Mouse (Mus musculus): ENCODE results near the gene Ydjc. TPM values are rescaled to one million over a fixed set of nuclear protein-coding genes. Genes with fewer than 3 reads are reported as not detected.

Gene Ydjc
- total RNA-seq (2017), result 16.1 and 16.8 TPM in 2 replicates

DNA sequence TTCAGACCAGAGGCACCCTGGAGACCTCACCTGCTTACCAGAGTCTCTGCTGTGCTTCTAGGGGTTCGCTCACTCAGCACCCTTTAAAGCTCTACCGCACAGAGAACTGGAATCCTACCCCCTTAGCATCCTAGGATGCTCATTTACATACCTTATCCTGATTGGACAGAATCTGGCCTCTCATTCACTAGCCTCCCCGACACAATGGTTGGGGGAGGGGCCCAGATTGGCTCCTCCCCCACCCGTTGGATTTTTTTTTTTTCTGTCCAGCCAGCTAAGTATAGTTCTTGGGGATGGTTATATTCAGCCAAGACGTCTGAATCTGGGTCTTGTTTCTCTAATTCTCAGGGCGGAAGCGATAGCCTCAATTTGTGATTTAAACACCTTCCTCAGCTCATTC lies at the start of gene Ydjc:
Gene Ydjc (plus strand): TSS at position 283 of the 400 bp plus-strand sequence.
- peak in 1 of 2 experiments; percentile 19; a peak in 1 of 4 replicates for ATAC-seq (replicated peaks in 1 of 2; ENCODE audit: insufficient read depth in 1 of 2, low FRiP score in 2 of 2, low TSS enrichment in 1 of 2, low read depth in 1 of 2, poor library complexity in 2 of 2, severe bottlenecking in 2 of 2)

DNA sequence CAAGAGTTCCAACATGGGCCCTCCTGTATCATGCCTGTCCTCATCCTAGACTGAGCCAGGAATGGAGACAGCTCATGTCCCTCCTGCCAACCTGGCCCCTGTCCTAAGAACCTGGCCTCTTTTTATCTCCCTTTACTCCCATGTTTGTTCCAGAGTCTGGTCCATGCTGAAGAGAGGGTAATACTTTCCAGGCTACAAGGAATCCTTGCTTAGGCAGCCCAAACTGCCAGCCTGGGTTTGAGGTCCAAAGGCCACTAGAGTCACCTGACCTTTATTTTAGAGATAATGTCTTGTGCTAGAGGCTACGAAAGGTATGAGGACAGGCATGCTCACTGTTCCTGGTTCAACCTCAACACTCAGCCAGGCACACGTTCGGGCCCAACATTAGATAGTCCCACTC lies 47.5 kb upstream of the Ydjc start:
- no peak for ATAC-seq (replicated peaks in 1 of 2; ENCODE audit: insufficient read depth in 1 of 2, low FRiP score in 2 of 2, low TSS enrichment in 1 of 2, low read depth in 1 of 2, poor library complexity in 2 of 2, severe bottlenecking in 2 of 2)

DNA sequence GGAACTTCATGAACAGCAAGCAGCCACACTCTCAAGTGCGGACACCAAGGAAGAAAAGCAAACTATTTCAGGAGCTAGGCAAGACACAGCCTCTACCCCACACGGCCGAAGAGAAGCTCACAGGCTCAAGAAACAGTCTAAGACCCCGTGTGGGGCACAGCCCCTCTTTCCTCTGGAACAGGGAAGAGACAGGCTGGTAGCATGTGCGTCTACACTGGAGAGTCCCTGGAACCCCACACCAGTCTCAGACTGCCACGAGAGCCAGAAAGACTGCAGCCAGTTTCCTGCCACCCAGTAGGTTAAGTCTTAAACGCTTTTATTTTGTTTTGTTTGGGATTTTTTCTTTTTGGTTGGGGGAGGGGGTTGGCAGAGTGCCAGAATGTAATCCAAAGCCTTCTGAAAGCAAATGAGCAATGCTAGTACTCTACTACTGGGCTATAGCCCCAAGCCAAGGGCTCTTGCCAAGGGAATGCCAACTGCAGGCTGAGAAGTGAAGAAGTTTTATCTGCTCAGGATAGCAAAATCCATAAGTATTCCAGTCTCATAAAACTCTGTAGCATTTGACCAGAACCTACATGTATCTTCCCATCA lies 41.7 kb upstream of the Ydjc start:
- no peak for ATAC-seq (replicated peaks in 1 of 2; ENCODE audit: insufficient read depth in 1 of 2, low FRiP score in 2 of 2, low TSS enrichment in 1 of 2, low read depth in 1 of 2, poor library complexity in 2 of 2, severe bottlenecking in 2 of 2)

DNA sequence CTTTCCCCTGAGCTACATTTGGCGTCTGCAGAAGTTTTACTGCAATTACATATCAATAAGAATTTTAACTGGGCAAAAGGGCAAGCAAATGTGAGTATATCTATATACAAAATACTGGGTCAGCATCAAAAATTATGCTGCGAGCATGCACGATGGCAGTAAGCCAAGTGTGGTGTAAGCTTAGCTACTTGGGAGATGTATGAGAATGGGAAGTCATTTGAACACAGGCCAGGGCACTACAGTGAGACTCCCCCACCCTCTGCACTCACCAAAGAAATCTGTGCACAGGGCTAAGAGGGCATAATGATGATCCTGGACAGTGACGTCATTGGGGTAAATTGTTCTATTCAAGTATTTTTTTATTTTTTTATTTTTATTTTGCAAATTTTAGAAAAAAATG lies 39.8 kb upstream of the Ydjc start:
- ATAC-seq (replicated peaks in 1 of 2; ENCODE audit: insufficient read depth in 1 of 2, low FRiP score in 2 of 2, low TSS enrichment in 1 of 2, low read depth in 1 of 2, poor library complexity in 2 of 2, severe bottlenecking in 2 of 2), result no peak

DNA sequence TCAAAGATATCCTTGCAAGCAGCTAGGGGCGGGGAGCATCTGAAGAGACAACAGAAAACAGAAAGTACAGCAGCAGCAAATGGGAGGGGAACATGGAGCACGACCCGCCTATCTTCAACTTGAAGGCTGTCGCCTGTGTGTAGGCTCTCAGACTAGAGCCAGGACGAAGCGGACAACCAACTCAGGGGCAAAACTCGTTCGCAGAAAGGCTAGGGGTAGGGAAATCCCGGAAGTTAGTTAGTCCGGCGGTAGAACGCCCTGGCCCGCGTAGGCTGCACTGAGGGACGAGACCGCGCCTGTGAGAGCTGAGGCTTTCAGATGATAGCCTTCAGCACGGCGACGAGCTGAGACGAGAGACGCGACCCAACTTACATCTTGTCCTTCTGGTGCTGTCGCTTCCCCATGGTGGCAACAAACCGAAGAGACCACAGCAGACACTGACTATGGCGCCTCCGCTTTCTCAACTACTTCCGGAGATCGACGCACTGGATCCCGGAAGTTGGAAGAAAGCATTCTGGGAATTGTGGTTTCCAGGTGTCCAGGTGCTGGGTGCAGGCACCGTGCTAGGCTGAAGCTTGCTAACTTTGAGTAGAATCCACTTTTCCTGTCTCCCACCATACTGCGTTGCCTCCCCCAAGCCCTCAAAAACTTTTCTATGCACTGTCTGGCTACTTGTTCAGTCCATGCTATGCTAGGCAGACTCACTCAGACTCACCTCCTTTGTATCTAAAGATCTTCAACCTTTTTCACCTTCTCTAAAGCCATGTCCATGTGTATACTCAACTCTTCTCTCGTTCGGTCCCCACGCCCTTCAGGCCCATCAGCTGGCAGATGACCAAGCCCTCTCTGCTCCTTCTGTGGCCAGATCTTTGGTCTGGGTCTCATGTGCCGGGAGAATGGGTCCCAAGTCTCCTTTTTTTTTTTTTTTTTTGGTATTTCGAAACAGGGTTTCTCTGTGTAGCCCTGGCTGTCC lies 33.4 kb upstream of the Ydjc start, which contains the start of gene Ppil2:
Gene Ppil2 (minus strand): TSS at position 487 of the 973 bp plus-strand sequence.
- peak; percentile 78 to 91 for ATAC-seq (replicated peaks in 1 of 2; ENCODE audit: insufficient read depth in 1 of 2, low FRiP score in 2 of 2, low TSS enrichment in 1 of 2, low read depth in 1 of 2, poor library complexity in 2 of 2, severe bottlenecking in 2 of 2)

DNA sequence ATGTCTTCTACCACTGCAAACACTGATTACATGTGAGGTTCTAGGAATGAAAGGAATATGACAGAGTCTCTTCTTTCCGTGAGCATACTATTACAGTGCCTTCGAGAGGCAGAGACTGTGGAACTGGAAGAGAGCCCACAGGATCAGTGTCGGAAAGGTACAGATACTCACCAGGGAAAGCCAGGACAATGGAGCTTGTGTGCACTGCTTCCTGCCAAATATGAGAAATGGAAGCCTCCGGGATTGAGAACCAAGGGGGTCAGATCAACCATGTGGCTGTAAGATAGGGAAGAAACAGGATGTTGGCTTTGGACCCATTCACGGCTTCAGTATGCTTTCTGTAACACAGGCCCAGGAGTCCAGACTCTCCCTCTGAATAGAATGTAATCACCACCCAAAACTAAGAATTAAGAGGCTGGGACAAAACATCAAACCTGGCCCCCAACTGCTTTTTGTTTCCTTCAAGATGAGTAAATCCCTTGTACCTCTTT lies 27.1 kb upstream of the Ydjc start:
- no peak for ATAC-seq (replicated peaks in 1 of 2; ENCODE audit: insufficient read depth in 1 of 2, low FRiP score in 2 of 2, low TSS enrichment in 1 of 2, low read depth in 1 of 2, poor library complexity in 2 of 2, severe bottlenecking in 2 of 2)

DNA sequence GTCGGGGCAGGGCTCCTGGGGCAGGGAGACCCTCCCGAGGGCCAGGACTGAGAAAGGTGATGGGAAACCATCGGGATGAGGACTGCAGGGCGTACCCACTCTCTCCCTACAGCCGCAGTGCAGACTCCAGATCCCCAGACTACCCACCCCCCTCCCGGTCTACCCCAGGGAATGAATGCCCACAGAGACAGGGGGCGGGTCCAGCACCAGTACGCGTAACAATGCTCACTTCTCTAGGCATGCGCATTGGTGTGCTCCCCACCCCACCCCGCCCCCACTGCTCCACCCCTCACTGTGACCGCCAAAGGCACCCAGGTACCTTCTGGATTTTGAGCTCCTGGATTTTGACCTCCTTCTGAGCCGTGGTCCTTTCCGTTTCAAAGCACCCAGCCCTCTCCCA lies 22.9 kb upstream of the Ydjc start:
- no peak for ATAC-seq (replicated peaks in 1 of 2; ENCODE audit: insufficient read depth in 1 of 2, low FRiP score in 2 of 2, low TSS enrichment in 1 of 2, low read depth in 1 of 2, poor library complexity in 2 of 2, severe bottlenecking in 2 of 2)

DNA sequence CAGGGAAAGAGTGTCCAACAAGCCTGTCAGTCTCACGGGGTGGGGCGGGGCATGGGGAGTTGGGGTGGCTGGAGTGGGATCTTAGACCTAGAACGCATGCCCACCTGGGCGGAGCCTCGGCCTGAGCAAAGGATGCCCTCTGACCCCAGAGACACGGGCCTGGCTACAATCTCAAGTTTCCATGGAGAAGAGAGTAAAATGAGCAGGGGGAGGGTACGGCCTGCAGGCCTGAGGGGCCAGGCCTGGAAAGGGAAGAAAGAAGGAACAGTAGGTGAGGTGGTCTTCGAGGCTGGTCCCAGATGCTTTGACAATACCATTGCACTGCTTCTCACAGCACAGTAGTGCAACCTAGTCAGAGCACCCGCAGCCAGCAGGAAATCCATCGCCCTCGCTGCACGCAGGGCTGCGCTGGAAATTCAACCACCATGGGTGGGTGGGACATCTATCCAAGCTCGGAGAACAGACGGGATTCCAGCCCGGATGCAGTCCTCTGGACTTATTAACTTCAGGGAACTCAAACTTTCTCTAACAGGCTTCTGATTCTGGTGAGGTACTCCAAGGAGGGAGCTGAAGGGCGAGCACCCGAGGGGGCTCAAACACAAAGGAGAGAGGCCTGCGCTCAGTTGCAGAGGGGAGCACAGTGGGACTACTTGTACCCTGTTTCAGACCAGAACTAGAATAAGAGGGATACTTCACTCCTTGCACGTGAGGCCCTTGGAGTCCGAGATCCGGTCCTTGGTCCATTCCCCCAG lies 20.1 kb upstream of the Ydjc start:
- peak in 1 of 2 experiments; percentile 9; a peak in 1 of 4 replicates for ATAC-seq (replicated peaks in 1 of 2; ENCODE audit: insufficient read depth in 1 of 2, low FRiP score in 2 of 2, low TSS enrichment in 1 of 2, low read depth in 1 of 2, poor library complexity in 2 of 2, severe bottlenecking in 2 of 2)

DNA sequence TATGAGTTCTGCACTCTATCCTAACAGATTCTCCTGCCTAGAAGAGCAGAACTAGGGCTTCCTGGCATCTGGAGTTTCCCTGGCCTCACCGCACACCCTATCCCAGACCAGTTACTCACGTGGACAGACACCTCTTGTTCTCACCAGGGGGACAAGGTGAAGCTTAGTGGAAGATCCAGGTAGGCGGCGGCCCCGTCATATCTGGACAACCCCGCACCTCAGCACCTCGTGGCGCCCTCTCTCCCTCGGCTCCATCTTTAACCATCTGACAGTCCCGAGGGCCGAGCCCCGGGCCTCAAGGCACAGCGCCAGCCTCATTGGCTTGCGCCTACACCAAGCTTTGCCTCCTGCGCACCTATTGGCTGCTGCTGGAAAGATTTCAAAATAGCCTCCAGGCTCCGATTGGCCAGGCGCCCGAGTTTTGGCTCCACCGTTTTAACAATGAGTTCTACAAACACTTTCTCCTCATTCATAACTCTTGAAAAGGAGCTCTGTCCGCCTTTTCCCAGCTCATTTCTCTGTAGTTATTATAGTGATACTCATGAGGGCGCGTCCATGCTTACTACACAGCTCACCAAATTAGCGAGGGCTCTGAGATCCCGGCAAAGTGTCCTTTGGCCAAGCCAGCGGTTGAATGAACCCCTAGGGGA lies 19.4 kb upstream of the Ydjc start, which contains the start of gene 2610318N02Rik:
Gene 2610318N02Rik (minus strand): TSS at position 297 of the 650 bp plus-strand sequence.
- peak; percentile 96 to 98 for ATAC-seq (replicated peaks in 1 of 2; ENCODE audit: insufficient read depth in 1 of 2, low FRiP score in 2 of 2, low TSS enrichment in 1 of 2, low read depth in 1 of 2, poor library complexity in 2 of 2, severe bottlenecking in 2 of 2)

DNA sequence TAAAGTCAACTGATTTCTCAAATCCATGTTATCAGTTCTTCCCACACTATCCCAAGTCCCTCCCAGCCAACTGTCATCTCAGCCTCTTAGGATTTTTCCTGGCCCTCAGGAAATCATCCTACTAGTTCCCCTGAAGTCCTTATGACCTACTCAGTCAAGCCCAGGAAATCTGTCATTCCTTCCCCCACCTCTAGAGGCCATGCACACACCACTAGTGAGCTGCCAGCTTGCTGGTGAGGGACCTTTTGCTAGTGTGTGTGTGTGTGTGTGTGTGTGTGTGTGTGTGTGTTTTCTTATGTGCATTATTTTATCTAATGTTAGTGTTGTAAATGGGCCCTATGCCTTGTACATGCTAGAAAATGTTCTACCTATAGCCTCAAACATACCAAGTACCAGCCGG lies 17.1 kb upstream of the Ydjc start:
- no peak for ATAC-seq (replicated peaks in 1 of 2; ENCODE audit: insufficient read depth in 1 of 2, low FRiP score in 2 of 2, low TSS enrichment in 1 of 2, low read depth in 1 of 2, poor library complexity in 2 of 2, severe bottlenecking in 2 of 2)

DNA sequence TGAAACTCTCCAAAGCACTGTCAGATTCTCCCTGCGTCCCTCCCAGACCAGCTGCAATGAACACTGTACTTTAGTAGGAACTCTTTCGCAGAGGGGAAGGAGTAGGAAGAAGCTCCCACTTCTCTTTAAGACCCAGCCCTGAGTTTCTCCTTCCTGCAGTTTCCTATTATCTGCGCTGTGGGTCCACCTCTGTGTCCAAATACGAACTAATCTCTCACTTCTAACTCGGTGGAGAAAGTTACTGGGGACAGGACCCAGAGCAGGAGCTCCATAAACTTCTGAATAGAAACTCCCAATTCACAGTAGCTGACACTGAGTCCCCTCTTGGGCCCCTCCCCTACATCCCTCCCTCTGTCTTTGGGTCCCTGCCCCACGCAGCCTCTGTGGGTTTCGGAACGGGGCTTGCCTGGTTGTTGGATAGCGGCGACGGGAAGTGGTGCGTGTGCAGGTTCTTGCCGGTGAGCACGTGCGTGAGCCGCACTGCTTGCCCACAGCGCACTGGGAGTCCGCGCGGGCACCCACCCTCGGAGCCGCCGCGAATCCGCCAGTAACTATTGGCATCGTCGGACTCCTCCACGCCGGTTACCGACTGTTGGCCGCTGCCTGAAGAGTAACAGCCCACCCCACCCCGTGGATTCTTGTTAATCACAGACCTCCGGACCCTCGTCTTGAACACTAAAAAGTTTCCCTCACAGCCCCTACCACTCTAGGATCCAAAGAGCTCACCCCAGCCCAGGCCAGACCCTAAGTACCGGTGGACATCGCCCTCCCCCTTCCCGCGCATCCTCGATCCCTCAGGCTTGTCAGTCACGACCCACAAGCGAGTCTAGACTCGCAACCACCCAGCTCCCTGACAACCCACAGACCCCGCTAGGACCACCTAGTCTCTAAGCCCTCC lies 13.0 kb upstream of the Ydjc start:
- ATAC-seq (replicated peaks in 1 of 2; ENCODE audit: insufficient read depth in 1 of 2, low FRiP score in 2 of 2, low TSS enrichment in 1 of 2, low read depth in 1 of 2, poor library complexity in 2 of 2, severe bottlenecking in 2 of 2), result peak; percentile 30 to 44; a peak in 3 of 4 replicates

DNA sequence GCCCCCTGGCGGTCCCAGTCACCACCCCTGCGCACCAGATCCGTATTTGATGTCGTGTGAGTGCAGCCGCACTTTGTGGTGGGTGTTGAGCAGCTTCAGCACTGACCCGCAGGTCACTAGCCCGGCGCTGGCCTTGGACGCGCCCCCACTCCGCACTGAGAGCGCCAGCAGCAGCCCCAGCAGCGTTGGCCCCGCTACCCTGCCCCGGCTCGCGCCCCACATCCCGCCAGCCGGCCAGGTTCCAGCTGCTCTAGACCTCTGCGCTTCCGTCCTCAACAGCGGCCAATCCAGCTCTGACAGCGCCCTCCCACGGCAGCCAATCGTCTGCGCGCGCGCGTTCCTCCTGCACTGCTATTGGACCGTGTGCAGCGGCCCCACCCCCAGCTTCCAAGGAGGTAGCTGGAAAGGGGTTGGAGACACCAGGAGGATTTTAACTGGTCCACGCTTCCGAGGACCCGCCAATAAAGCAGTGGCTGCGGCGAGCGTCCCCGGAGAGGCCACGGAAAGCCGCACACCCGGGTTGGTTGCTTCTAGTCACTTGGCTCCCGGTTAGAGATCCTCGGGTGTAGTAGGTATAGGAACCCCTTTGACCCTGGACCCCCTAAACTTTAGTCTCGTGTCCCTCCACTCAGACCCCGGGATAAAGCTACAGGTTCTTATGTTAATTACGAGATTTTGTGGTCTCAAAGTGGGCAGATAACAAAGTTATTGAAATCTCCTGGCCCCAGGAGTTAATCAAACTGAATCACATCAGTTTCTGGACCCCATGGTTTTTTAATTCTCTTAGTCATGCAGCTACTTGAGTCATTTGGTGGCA lies 12.1 kb upstream of the Ydjc start, which contains the start of gene Sdf2l1:
Gene Sdf2l1 (minus strand): TSS at position 295 of the 817 bp plus-strand sequence.
- peak; percentile 98 to 99 for ATAC-seq (replicated peaks in 1 of 2; ENCODE audit: insufficient read depth in 1 of 2, low FRiP score in 2 of 2, low TSS enrichment in 1 of 2, low read depth in 1 of 2, poor library complexity in 2 of 2, severe bottlenecking in 2 of 2)

DNA sequence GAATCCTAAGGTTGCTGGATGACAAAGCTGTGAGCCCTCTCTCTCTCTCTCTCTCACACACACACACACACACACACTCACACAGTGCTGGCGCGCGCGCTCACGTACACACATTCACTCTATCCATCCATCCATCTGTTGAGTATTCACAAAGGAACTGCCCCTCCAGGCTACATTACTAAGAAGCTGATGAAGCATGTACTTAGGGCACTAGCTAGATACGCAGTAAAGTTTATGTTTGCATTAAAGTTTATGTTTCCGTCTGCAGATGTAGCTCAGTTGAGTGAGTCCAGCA lies 11.6 kb upstream of the Ydjc start:
- ATAC-seq (replicated peaks in 1 of 2; ENCODE audit: insufficient read depth in 1 of 2, low FRiP score in 2 of 2, low TSS enrichment in 1 of 2, low read depth in 1 of 2, poor library complexity in 2 of 2, severe bottlenecking in 2 of 2), result no peak

DNA sequence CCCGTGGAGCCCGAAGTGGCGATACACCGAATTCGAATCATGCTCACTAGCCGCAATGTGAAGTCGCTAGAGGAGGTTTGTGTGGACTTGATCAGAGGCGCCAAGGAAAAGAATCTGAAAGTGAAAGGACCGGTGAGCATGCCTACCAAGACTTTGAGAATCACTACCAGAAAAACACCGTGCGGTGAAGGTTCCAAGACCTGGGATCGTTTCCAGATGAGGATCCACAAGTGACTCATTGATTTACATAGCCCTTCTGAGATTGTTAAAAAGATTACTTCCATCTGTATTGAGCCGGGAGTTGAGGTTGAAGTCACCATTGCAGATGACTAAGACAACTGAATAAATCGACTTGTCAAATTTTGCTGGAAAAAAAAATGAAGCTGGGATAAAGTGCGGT lies 7.1 kb upstream of the Ydjc start:
- ATAC-seq (replicated peaks in 1 of 2; ENCODE audit: insufficient read depth in 1 of 2, low FRiP score in 2 of 2, low TSS enrichment in 1 of 2, low read depth in 1 of 2, poor library complexity in 2 of 2, severe bottlenecking in 2 of 2), result no peak

DNA sequence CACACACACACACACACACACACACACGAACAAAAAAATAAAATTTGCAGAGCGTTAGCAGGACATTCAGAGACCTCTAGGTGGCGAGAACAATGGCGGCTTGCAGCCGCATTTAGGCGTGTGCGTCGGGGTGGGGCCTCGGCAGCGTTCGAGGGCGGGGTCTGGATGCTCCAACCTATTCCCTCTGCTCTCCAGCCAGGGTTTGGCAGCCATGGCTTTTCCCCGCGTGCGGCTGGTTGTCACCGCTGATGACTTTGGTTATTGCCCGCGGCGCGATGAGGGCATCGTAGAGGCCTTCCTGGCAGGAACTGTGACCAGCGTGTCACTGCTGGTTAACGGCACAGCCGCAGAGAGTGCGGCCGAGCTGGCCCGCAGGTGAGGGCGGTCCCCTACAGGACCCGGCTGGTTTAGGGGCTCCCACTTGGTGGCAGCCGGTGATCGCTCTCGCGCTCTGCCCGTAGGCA lies 2.4 kb downstream of the Ydjc start, which contains the start of gene Ccdc116:
Gene Ccdc116 (minus strand): TSS at position 458 of the 464 bp plus-strand sequence.
- ATAC-seq (replicated peaks in 1 of 2; ENCODE audit: insufficient read depth in 1 of 2, low FRiP score in 2 of 2, low TSS enrichment in 1 of 2, low read depth in 1 of 2, poor library complexity in 2 of 2, severe bottlenecking in 2 of 2), result peak; percentile 88 to 91

All from hematopoietic stem cell, adult 5-6 weeks (primary cell).